8 mouse cellular contexts compared by ENCODE assay signal in genomic region chr9:88438555-88439237, GRCm38 (mm10). TPM values are rescaled to one million over a fixed set of nuclear protein-coding genes. Genes with fewer than 3 reads are reported as not detected.
DNase-seq lines count a peak whose midpoint lies in the region; ATAC-seq and TF ChIP-seq lines count a peak whose summit lies in the region.

Gene Snx14 (minus strand): TSS chr9:88438958.

- H3K79me2 ChIP-seq in MEL (ENCODE audit: control insufficient read depth, insufficient read depth, low read length, poor library complexity) = peaks cover 9% of the 10 kb centered on the region; the same call in 1 of the 2 replicates

- peak within 1 kb of the TSS; percentile 87 for H3K4me2 ChIP-seq in forebrain, postnatal 0 days (ENCODE audit: low read depth)
- H3K4me2 ChIP-seq in lung, embryonic 15.5 days = peak within 1 kb of the TSS; percentile 87

- no peak for TF ChIP-seq RAD21 in MEL (IDR thresholded peaks at IDR 0.05; ENCODE audit: low read depth, low read length)

- 0 out of 6 replicates have a peak, but pooled peaks of 1 of the 3 experiments have one; percentile 0 for TF ChIP-seq CTCF in MEL (IDR thresholded peaks at IDR 0.05 in 2 of 3, conservative IDR thresholded peaks at IDR 0.05 in 1 of 3; ENCODE audit: control insufficient read depth in 1 of 3, insufficient read depth in 1 of 3, low read depth in 2 of 3, low read length in 3 of 3, poor library complexity in 1 of 3, severe bottlenecking in 1 of 3)
- TF ChIP-seq CTCF in cerebellum, adult 2 months (IDR thresholded peaks at IDR 0.05; ENCODE audit: borderline replicate concordance, insufficient read depth, low read depth, low read length) = no peak
- no peak for TF ChIP-seq CTCF in forebrain, postnatal 0 days (IDR thresholded peaks at IDR 0.05; ENCODE audit: low read depth)

- no peaks in the 10 kb centered on the region for H3K9me3 ChIP-seq in MEL (replicated peaks; ENCODE audit: insufficient read depth, low read length)
- no peaks in the 10 kb centered on the region for H3K9me3 ChIP-seq in forebrain, postnatal 0 days (ENCODE audit: low read length)
- H3K9me3 ChIP-seq in lung, embryonic 15.5 days = no peaks in the 10 kb centered on the region

- no peak for TF ChIP-seq EP300 in MEL (IDR thresholded peaks at IDR 0.05; ENCODE audit: low read depth in 1 of 2, low read length in 2 of 2)

- no peaks in the 10 kb centered on the region for H3K27me3 ChIP-seq in MEL (ENCODE audit: control insufficient read depth in 1 of 2, insufficient read depth in 2 of 2, low read length in 2 of 2)
- H3K27me3 ChIP-seq in cerebellum, adult 2 months (ENCODE audit: control insufficient read depth, insufficient read depth, low read length) = no peaks in the 10 kb centered on the region
- no peaks in the 10 kb centered on the region for H3K27me3 ChIP-seq in forebrain, postnatal 0 days (ENCODE audit: insufficient read depth, low read length)
- H3K27me3 ChIP-seq in lung, embryonic 15.5 days = no peaks in the 10 kb centered on the region

- peak; percentile 72 to 80; a peak in 3 of 4 replicates for TF ChIP-seq POLR2A in MEL (IDR thresholded peaks at IDR 0.05; ENCODE audit: control insufficient read depth in 1 of 2, insufficient read depth in 1 of 2, low read depth in 1 of 2, low read length in 2 of 2, poor library complexity in 1 of 2)
- peak; percentile 79 for TF ChIP-seq POLR2A in cerebellum, adult 2 months (IDR thresholded peaks at IDR 0.05; ENCODE audit: borderline replicate concordance, insufficient read depth, low read length)

- peak; percentile 96 for DNase-seq in MEL (ENCODE audit: low read depth, low spot score)
- DNase-seq in cerebellum, adult 2 months = peak; percentile 98
- peak; percentile 97 for DNase-seq in forebrain, postnatal 0 days
- DNase-seq in heart, postnatal 4 days = peak; percentile 98
- peak; percentile 96 to 97 for DNase-seq in layer of hippocampus, adult 8-10 months (ENCODE audit: low spot score in 2 of 2)
- peak; percentile 96 for DNase-seq in ovary, adult 18-20 months (ENCODE audit: low spot score)
- peak; percentile 89 for DNase-seq in thymus, postnatal 0 days (ENCODE audit: low spot score)

- peak within 1 kb of the TSS; percentile 65 to 79 for H3K4me3 ChIP-seq in MEL (ENCODE audit: control insufficient read depth in 1 of 2, insufficient read depth in 1 of 2, low read depth in 2 of 2, low read length in 2 of 2)
- H3K4me3 ChIP-seq in cerebellum, adult 2 months (replicated peaks; ENCODE audit: insufficient read depth, low read depth, low read length) = peak within 1 kb of the TSS; percentile 70
- H3K4me3 ChIP-seq in forebrain, postnatal 0 days (ENCODE audit: low read depth, low read length) = peak within 1 kb of the TSS; percentile 81
- H3K4me3 ChIP-seq in lung, embryonic 15.5 days = peak within 1 kb of the TSS; percentile 68

- H3K4me1 ChIP-seq in MEL (ENCODE audit: control insufficient read depth in 1 of 2, insufficient read depth in 2 of 2, low read length in 2 of 2) = peaks cover 6 to 9% of the 10 kb centered on the region in 2 experiments; a peak in 2 of 4 replicates
- peaks cover 8% of the 10 kb centered on the region for H3K4me1 ChIP-seq in cerebellum, adult 2 months (ENCODE audit: control insufficient read depth, insufficient read depth, low read length)
- H3K4me1 ChIP-seq in forebrain, postnatal 0 days (ENCODE audit: insufficient read depth) = no peaks in the 10 kb centered on the region
- 0 out of 2 replicates have a peak, but pooled peaks cover 8% of the 10 kb centered on the region for H3K4me1 ChIP-seq in lung, embryonic 15.5 days

- H3K36me3 ChIP-seq in MEL (ENCODE audit: control insufficient read depth in 1 of 2, insufficient read depth in 2 of 2, low read length in 2 of 2) = peaks cover 0 to 23% of the 10 kb centered on the region in 2 experiments; a peak in 3 of 4 replicates
- no peaks in the 10 kb centered on the region for H3K36me3 ChIP-seq in forebrain, postnatal 0 days (ENCODE audit: insufficient read depth)
- 0 out of 2 replicates have a peak, but pooled peaks cover 3% of the 10 kb centered on the region for H3K36me3 ChIP-seq in lung, embryonic 15.5 days

- peak within 1 kb of the TSS; percentile 78 for H3K9ac ChIP-seq in MEL (ENCODE audit: control insufficient read depth, low read depth, low read length, poor library complexity, severe bottlenecking)
- H3K9ac ChIP-seq in forebrain, postnatal 0 days = peak within 1 kb of the TSS; percentile 84
- peak within 1 kb of the TSS; percentile 71 for H3K9ac ChIP-seq in lung, embryonic 15.5 days

- under 1% methylated on average over 62 of the region's 62 CpGs for WGBS in cerebellum, adult 2 months
- WGBS in forebrain, postnatal 0 days = 3% methylated on average over 61 of the region's 62 CpGs
- under 1% methylated on average over 59 of the region's 62 CpGs for WGBS in lung, embryonic 15.5 days

- ATAC-seq in forebrain, postnatal 0 days = peak; percentile 97
- ATAC-seq in lung, embryonic 15.5 days (ENCODE audit: borderline replicate concordance, extremely low read depth, low FRiP score, low TSS enrichment) = peak; percentile 98

- H3K27ac ChIP-seq in MEL (ENCODE audit: control insufficient read depth, low read depth, low read length) = peak within 1 kb of the TSS; percentile 64
- peak within 1 kb of the TSS; percentile 42 for H3K27ac ChIP-seq in cerebellum, adult 2 months (ENCODE audit: insufficient read depth, low read length)
- H3K27ac ChIP-seq in forebrain, postnatal 0 days (ENCODE audit: low read depth, low read length) = peak within 1 kb of the TSS; percentile 91
- peak within 1 kb of the TSS; percentile 93 for H3K27ac ChIP-seq in lung, embryonic 15.5 days

TF ChIP-seq in MEL, 35 proteins besides CTCF, POLR2A, EP300 and RAD21 (continues in another document):
- TF ChIP-seq MAZ (IDR thresholded peaks at IDR 0.05; ENCODE audit: low read depth, low read length) (peak; percentile 83; the same call in 1 of the 2 replicates), KAT2A (conservative IDR thresholded peaks at IDR 0.05; ENCODE audit: low read depth, low read length) (no peak; the same call in 1 of the 2 replicates), TAL1 (IDR thresholded peaks at IDR 0.05; ENCODE audit: low read length) (no peak), SMC3 (IDR thresholded peaks at IDR 0.05; ENCODE audit: low read depth, low read length) (no peak), SIN3A (IDR thresholded peaks at IDR 0.05; ENCODE audit: low read length) (peak; percentile 68; the same call in 1 of the 2 replicates), BHLHE40 (IDR thresholded peaks at IDR 0.05; ENCODE audit: borderline replicate concordance, low read depth, low read length) (0 out of 2 replicates have a peak, but pooled peaks have one; percentile 11), MYB (IDR thresholded peaks at IDR 0.05; ENCODE audit: low read depth, low read length) (0 out of 2 replicates have a peak, but pooled peaks have one; percentile 45), ZMIZ1 (IDR thresholded peaks at IDR 0.05; ENCODE audit: low read depth, low read length) (peak; percentile 69; the same call in 1 of the 2 replicates), HCFC1 (IDR thresholded peaks at IDR 0.05; ENCODE audit: low read depth, low read length) (peak; percentile 95), ZC3H11A (IDR thresholded peaks at IDR 0.05; ENCODE audit: low read depth, low read length) (no peak), JUND (IDR thresholded peaks at IDR 0.05; ENCODE audit: low read depth, low read length) (no peak), POLR2AphosphoS5 (IDR thresholded peaks at IDR 0.05; ENCODE audit: borderline replicate concordance, low read depth, low read length) (peak; percentile 74; the same call in 1 of the 2 replicates), MAFK (IDR thresholded peaks at IDR 0.05; ENCODE audit: borderline replicate concordance, low read depth, low read length) (no peak), NELFE (IDR thresholded peaks at IDR 0.05; ENCODE audit: low read depth, low read length) (peak; percentile 79), E2F4 (IDR thresholded peaks at IDR 0.05; ENCODE audit: borderline replicate concordance, low read depth, low read length) (no peak), MEF2A (IDR thresholded peaks at IDR 0.05; ENCODE audit: extremely low read depth, insufficient replicate concordance, low read depth, low read length, poor library complexity, severe bottlenecking) (no peak), GABPA (IDR thresholded peaks at IDR 0.05; ENCODE audit: low read depth, low read length) (no peak), CHD2 (IDR thresholded peaks at IDR 0.05; ENCODE audit: low read length) (no peak), ETS1 (IDR thresholded peaks at IDR 0.05; ENCODE audit: low read depth, low read length) (peak; percentile 33; the same call in 1 of the 2 replicates), USF2 (IDR thresholded peaks at IDR 0.05; ENCODE audit: borderline replicate concordance in 1 of 2, insufficient read depth in 1 of 2, low read depth in 1 of 2, low read length in 2 of 2) (no peak), UBTF (IDR thresholded peaks at IDR 0.05; ENCODE audit: borderline replicate concordance, insufficient read depth, low read depth, low read length) (peak; percentile 42; the same call in 1 of the 2 replicates), ELF1 (IDR thresholded peaks at IDR 0.05; ENCODE audit: low read depth, low read length) (peak; percentile 92), RCOR1 (IDR thresholded peaks at IDR 0.05; ENCODE audit: low read depth, low read length) (no peak), MYC (IDR thresholded peaks at IDR 0.05; ENCODE audit: low read depth, low read length) (0 out of 2 replicates have a peak, but pooled peaks have one; percentile 45), GATA1 (IDR thresholded peaks at IDR 0.05; ENCODE audit: low read depth, low read length) (no peak), NRF1 (IDR thresholded peaks at IDR 0.05; ENCODE audit: insufficient read depth, low read depth, low read length, poor library complexity, severe bottlenecking) (peak; percentile 95), CHD1 (IDR thresholded peaks at IDR 0.05; ENCODE audit: low read depth, low read length) (peak; percentile 92; the same call in 1 of the 2 replicates), MAX (IDR thresholded peaks at IDR 0.05; ENCODE audit: low read length) (peak; percentile 23; the same call in 1 of the 2 replicates)

RNA-seq across cellular contexts. Expression of gene Snx14, which starts in this region (rescaled TPM):
- 11.1 and 12.7 TPM in 2 replicates for total RNA-seq in MEL (2012; rRNA removed)
- 10 to 100 TPM; 16.9 to 83.1 TPM for polyA plus RNA-seq in MEL (2012; ENCODE audit: insufficient read depth in 1 of 2, insufficient read length in 2 of 2, low read depth in 1 of 2, low replicate concordance in 2 of 2, missing spikeins in 1 of 2)
- polyA plus RNA-seq in cerebellum, adult 2 months (2012; rRNA removed) = 50.4 and 52.6 TPM in 2 replicates
- total RNA-seq in forebrain, postnatal 0 days (2014; rRNA removed) = 30.2 and 31.3 TPM in 2 replicates
- 17.8 and 25.3 TPM in 2 replicates for polyA plus RNA-seq in forebrain, postnatal 0 days (2015; fragmentation: Nextera tagmentation; extraction: Ambion mirVana)
- 10 to 100 TPM; 27.2 to 29.0 TPM for total RNA-seq in heart, postnatal 4 days (2021)
- total RNA-seq in layer of hippocampus, adult 8-10 months (2022) = 10 to 100 TPM; 46.5 to 59.8 (median 53.9) TPM
- 26.3 and 27.5 TPM in 2 replicates for polyA plus RNA-seq in lung, embryonic 15.5 days (2015; fragmentation: Nextera tagmentation; extraction: Ambion mirVana)
- polyA plus RNA-seq in thymus, postnatal 0 days (2015; fragmentation: Nextera tagmentation; extraction: Ambion mirVana) = 16.0 TPM in 2 replicates

Comparison
In these comparisons a context has a peak if more than half of its experiments do, and no peak if none do; other contexts are left out.
1. Peak in every context shown above with its lines: DNase-seq, ATAC-seq, H3K4me3 ChIP-seq and H3K27ac ChIP-seq.
2. H3K27ac ChIP-seq: peak in every context shown above with its lines; median percentile 93 in lung, embryonic 15.5 days; 91 in forebrain, postnatal 0 days; 64 in MEL; 42 in cerebellum, adult 2 months.